Mouse (Mus musculus) forebrain, embryonic 13.5 days (tissue): ENCODE data around the gene Trim41. TPM values are rescaled to one million over a fixed set of nuclear protein-coding genes. Genes with fewer than 3 reads are reported as not detected.
"Not testable (repeated sequence)": the region's sequence is repeated elsewhere in the genome, so short reads cannot be mapped to it uniquely, and the experiment has no call there.

Source experiments
- ATAC-seq: fragments of 200-750 bp; cut with Nextera tagmentation; 2 replicates; pipeline ENCODE4 v1.8.0; 2017
- H3K27ac ChIP-seq: fragments of 300-500 bp; sonication (generic); 2 replicates; pipeline ENCODE4 v1.5.1; 2015; ENCODE audit warnings: inconsistent platforms, mild to moderate bottlenecking, moderate library complexity
- H3K27me3 ChIP-seq: fragments of 300-500 bp; sonication (generic); 2 replicates; pipeline ENCODE4 v1.6.1; 2015; ENCODE audit warnings: mild to moderate bottlenecking, inconsistent platforms
- H3K36me3 ChIP-seq: fragments of 300-500 bp; sonication (generic); 2 replicates; pipeline ENCODE4 v1.6.1; 2015; ENCODE audit warnings: mild to moderate bottlenecking, inconsistent platforms; ENCODE audit not compliant: poor library complexity, severe bottlenecking
- H3K4me1 ChIP-seq: fragments of 300-500 bp; sonication (generic); 2 replicates; pipeline ENCODE4 v1.6.1; 2015; ENCODE audit warnings: inconsistent platforms
- H3K4me2 ChIP-seq: fragments of 300-500 bp; sonication (generic); 2 replicates; pipeline ENCODE4 v1.6.1; 2015; ENCODE audit warnings: inconsistent platforms, mild to moderate bottlenecking, moderate library complexity
- H3K4me3 ChIP-seq: fragments of 300-500 bp; sonication (generic); 2 replicates; pipeline ENCODE4 v1.5.1; 2015; ENCODE audit warnings: mild to moderate bottlenecking, inconsistent platforms
- H3K9ac ChIP-seq: fragments of 300-500 bp; sonication (generic); 2 replicates; pipeline ENCODE4 v1.6.1; 2015; ENCODE audit warnings: mild to moderate bottlenecking, inconsistent platforms
- H3K9me3 ChIP-seq: fragments of 300-500 bp; sonication (generic); replicated peaks from 2 replicates; pipeline ENCODE4 v1.6.1; 2016; ENCODE audit warnings: inconsistent platforms
- WGBS: fragments of 180-500 bp; shearing (Covaris S2); methylation state at CpG from one replicate; pipeline ENCODE4 v1.1.7; 2015; 5-methylcytosine and 5-hydroxymethylcytosine counted together
- polyA plus RNA-seq: library from polyadenylated mRNA; unstranded; fragments of >200 nt; fragmentation: Nextera tagmentation; extraction: Ambion mirVana; gene quantifications from 2 replicates; pipeline ENCODE4 v1.2.1, GENCODE M21; 2015

The Trim41 gene
- polyA plus RNA-seq, 1 experiment from 2014 or later, result 6.0 TPM

DNA sequence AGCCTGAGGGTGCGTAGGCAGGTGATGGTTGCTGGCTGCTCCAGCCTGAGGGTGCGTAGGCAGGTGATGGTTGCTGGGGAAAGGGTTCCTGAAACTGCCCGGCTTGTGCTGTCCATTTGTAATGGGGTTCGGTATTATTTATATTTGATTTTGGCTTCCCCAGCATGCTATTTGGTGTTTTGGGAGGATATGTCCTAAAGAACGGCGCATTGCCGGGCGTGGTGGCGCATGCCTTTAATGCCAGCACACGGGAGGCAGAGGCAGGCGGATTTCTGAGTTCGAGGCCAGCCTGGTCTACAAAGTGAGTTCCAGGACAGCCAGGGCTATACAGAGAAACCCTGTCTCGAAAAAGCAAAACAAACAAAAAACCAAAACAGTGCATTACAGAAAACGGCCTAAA lies 4.1 kb upstream of the Trim41 start:
- H3K36me3 ChIP-seq, H3K9ac ChIP-seq, H3K27ac ChIP-seq, H3K4me3 ChIP-seq, H3K9me3 ChIP-seq, ATAC-seq, H3K4me2 ChIP-seq: not testable (repeated sequence)
- peaks cover 20% of the 10 kb centered on the region for H3K27me3 ChIP-seq
- H3K4me1 ChIP-seq, result peaks cover 19% of the 10 kb centered on the region
- 82% methylated on average over 14 of the region's 14 CpGs for WGBS

DNA sequence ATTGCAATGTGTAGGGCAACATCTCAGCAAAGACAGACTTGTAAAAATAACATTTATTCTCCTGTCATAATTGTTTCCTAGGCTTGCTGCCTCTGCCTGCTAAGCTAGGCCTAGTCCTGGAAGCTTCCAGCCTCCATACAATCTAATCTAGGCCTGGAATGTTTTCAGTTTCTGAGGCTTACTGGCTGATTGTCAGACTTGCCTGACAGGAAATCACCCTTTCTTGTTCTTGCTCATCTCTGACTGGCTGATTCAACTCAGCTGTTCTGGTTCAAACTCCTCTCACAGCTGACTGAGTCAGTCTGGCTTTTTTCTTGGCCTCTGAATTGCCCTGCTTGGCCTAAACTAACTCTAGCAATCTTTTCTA lies 3.1 kb upstream of the Trim41 start:
- no peak overlapping the region for H3K9ac ChIP-seq
- peaks cover 30% of the 10 kb centered on the region for H3K4me1 ChIP-seq
- H3K4me2 ChIP-seq, result no peak overlapping the region
- H3K27ac ChIP-seq, result no peak overlapping the region
- H3K36me3 ChIP-seq, result 0 out of 2 replicates have a peak, but pooled peaks cover 4% of the 10 kb centered on the region
- no peak for ATAC-seq
- peaks cover 20% of the 10 kb centered on the region for H3K27me3 ChIP-seq
- H3K4me3 ChIP-seq, result no peak overlapping the region
- H3K9me3 ChIP-seq, result no peaks in the 10 kb centered on the region

DNA sequence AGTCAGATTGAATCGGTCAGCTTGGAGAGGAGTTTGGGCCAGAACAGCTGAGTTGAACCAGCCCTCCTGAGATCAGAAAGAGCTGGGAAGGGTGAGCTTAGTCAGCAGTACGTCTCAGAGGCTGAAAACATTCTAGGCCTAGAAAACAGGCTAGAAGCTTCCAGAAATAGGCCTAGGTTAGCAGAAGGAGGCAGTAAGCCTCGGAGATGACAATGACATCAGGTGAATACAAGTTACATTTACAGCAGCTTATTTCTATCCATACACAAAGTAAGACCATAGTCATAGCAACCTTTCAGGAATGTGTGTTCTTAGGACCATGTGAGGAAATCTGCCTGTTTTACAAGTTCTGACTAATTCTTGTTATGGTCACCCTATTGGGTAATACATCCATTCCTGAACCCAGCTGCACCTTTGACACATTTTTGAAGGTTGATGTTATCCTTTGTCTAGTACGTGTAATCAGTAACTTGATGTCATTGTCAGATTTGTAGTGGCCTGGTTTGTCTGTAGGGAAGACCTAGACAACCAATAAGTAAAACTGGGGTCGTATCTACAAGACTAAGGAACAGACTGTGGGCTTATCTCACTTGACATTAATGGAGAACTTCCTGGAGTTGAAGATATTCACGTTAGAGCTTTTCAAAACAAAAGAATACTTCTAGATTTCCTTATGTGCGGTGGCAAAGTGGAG lies 2.6 kb upstream of the Trim41 start:
- no peak overlapping the region for H3K9ac ChIP-seq
- H3K4me1 ChIP-seq, result peaks cover 34% of the 10 kb centered on the region
- WGBS, result 79% methylated on average over 7 of the region's 7 CpGs
- H3K4me3 ChIP-seq, result no peak overlapping the region
- H3K4me2 ChIP-seq, result no peak overlapping the region
- H3K27me3 ChIP-seq, result peaks cover 17% of the 10 kb centered on the region
- no peaks in the 10 kb centered on the region for H3K9me3 ChIP-seq
- no peak for ATAC-seq
- 0 out of 2 replicates have a peak, but pooled peaks cover 7% of the 10 kb centered on the region for H3K36me3 ChIP-seq
- H3K27ac ChIP-seq, result no peak overlapping the region

DNA sequence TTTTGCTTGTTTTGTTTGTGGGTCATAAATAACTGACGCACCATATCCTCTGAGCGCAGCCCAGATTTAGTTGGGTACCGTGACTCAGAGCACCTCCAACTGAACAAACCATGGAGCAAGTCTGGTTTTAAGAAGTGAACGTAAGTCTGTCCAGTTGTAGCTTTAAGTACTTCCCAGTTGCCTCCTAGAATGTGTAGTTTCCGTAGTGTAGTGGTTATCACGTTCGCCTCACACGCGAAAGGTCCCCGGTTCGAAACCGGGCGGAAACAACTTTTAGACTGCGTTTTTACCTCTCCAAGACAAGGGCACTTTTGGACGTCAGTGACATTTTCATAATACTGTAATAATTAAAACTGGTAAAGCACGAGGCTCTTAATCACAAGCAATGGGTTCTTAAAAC lies 1.2 kb upstream of the Trim41 start:
- H3K4me2 ChIP-seq, result peak overlapping the region; percentile 87
- H3K27me3 ChIP-seq, result 0 out of 2 replicates have a peak, but pooled peaks cover 6% of the 10 kb centered on the region

DNA sequence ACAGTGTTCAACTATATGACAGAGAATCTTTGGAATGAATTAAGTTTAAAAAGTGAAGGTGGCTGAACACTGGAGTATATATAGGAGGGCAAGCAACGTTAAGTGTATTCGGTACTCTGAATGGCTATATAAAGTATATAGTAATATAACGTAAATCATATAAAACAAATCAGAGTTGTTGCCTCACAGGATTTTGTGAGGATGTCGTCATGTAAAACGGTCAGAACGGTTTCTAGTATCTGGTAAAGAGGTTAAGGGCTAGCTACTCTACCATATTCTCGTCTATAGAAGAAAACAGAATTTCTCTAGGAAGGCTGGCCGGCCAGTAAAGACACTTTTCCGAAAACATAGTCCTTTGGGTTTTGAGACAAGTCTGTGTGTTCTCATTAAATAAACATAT lies 641 bp upstream of the Trim41 start:
- H3K9ac ChIP-seq, result peak overlapping the region; percentile 81
- peaks cover 20% of the 10 kb centered on the region for H3K36me3 ChIP-seq
- H3K4me2 ChIP-seq, result peak overlapping the region; percentile 87
- no peaks in the 10 kb centered on the region for H3K9me3 ChIP-seq
- peak overlapping the region; percentile 73 for H3K4me3 ChIP-seq
- peaks cover 28% of the 10 kb centered on the region for H3K4me1 ChIP-seq
- ATAC-seq, result 0 out of 2 replicates have a peak, but pooled peaks have one; percentile 1
- H3K27me3 ChIP-seq, result 0 out of 2 replicates have a peak, but pooled peaks cover 4% of the 10 kb centered on the region
- H3K27ac ChIP-seq, result peak overlapping the region; percentile 95
- 9% methylated on average over 9 of the region's 9 CpGs for WGBS

More for the DNA sequence above, 1.2 kb upstream of the Trim41 start:
- H3K4me1 ChIP-seq, result peaks cover 30% of the 10 kb centered on the region
- no peak overlapping the region; the same call in 1 of the 2 replicates for H3K27ac ChIP-seq
- no peak for ATAC-seq
- under 1% methylated on average over 16 of the region's 16 CpGs for WGBS
- H3K36me3 ChIP-seq, result peaks cover 15% of the 10 kb centered on the region; the same call in 1 of the 2 replicates
- no peaks in the 10 kb centered on the region for H3K9me3 ChIP-seq
- peak overlapping the region; percentile 81 for H3K9ac ChIP-seq
- peak overlapping the region; percentile 73 for H3K4me3 ChIP-seq

DNA sequence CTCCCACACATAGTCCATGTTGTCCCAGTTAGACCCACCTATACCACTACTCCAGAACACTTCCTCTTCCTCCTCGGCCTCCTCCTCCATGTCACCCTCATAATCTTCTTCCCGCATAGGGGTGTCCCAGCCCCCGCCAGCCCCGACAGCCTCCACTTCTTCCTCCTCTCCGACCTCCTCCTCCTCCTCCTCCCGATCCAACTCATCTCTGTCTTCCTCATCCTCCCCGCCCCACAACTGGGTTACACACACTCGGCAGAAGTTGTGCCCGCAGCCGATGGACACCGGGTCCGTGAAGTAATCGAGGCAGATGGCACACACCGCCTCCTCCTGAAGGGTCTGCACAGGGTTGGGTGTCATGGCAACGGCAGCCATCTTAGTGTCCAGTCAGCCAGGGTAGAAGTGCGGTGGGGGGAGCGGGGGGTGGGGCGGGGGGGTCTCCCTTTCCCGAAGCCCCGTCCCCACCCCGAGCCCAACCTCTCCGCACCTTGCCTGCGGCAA lies 822 bp downstream of the Trim41 start:
- WGBS, result 4% methylated on average over 17 of the region's 23 CpGs
- H3K9me3 ChIP-seq, result no peaks in the 10 kb centered on the region
- ATAC-seq, result peak; percentile 58

DNA sequence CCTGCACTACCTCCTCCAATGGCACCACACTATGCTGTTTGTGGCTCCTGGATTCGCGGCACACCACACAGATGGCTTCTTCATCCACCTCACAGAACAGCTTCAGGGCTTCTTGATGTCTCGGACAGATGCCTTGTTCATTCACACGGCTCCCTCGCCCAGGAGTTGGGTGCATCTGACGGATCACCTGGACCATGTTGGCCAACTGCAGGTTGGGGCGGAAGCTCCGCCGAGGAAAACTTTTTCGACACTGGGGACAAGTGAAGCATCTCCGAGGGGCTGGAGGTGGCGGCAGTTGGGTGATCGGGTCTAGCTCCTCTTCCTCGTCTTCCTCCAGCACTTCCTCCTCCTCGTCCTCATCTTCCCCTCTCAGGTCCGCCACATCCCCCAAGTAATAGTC lies 1.3 kb downstream of the Trim41 start:
- Histone ChIP-seq H3K4me2 (peak overlapping the region; percentile 87), H3K9me3 (no peaks in the 10 kb centered on the region), H3K27ac (no peak overlapping the region; the same call in 1 of the 2 replicates), H3K36me3 (peaks cover 39% of the 10 kb centered on the region), H3K27me3 (no peaks in the 10 kb centered on the region), H3K4me1 (peaks cover 28% of the 10 kb centered on the region), H3K4me3 (peak overlapping the region; percentile 73), H3K9ac (peak overlapping the region; percentile 81)
- 82% methylated on average over 16 of the region's 16 CpGs for WGBS
- ATAC-seq, result no peak

More for the DNA sequence above, 822 bp downstream of the Trim41 start:
- H3K27me3 ChIP-seq, result no peaks in the 10 kb centered on the region
- peak overlapping the region; percentile 95 for H3K27ac ChIP-seq
- peaks cover 28% of the 10 kb centered on the region for H3K4me1 ChIP-seq
- peaks cover 34% of the 10 kb centered on the region for H3K36me3 ChIP-seq
- H3K9ac ChIP-seq, result peak overlapping the region; percentile 81
- peak overlapping the region; percentile 87 for H3K4me2 ChIP-seq
- peak overlapping the region; percentile 73 for H3K4me3 ChIP-seq

DNA sequence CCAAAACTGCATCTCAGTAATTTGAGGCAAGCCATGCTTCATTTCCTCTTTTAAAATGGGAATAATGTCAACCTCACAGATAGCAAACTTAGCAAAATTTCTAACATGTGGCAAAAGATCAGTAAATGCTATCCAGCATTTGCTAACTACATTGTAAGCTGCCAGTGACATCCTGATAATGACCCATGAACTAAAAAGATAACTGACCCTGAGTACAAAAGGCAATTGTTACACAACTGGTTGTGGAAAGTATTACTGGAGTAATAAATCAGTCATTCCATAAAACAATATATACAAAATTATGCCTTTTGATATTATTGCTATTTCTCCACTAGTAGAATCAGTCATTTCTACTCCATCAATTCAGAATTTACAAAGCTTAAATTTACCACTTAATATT lies 3.4 kb downstream of the Trim41 start:
- H3K4me3 ChIP-seq, result no peak overlapping the region
- H3K9me3 ChIP-seq, result no peaks in the 10 kb centered on the region
- H3K27me3 ChIP-seq, result no peaks in the 10 kb centered on the region
- no peak overlapping the region for H3K9ac ChIP-seq
- peaks cover 28% of the 10 kb centered on the region for H3K4me1 ChIP-seq
- H3K4me2 ChIP-seq, result no peak overlapping the region
- ATAC-seq, result no peak
- H3K27ac ChIP-seq, result no peak overlapping the region
- H3K36me3 ChIP-seq, result peaks cover 60% of the 10 kb centered on the region

DNA sequence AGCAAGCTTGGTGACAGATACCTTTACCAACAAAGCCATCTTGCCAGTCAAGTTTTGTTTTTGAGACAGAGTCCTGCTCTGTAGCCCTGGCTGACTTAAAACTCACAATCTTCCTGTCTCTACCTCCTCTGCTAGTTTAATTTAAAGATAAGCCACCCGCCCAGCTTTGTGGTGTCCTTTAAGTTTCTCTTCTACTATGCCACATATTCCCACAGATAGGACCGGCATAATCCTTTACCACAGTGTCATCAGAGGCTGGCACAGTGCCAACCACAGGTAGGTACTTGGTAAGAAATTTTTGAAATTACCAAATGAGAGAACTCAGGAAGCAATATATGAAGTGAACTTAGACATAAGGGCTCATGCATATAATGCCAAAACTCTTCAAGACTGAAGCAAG lies 7.0 kb downstream of the Trim41 start:
- H3K27me3 ChIP-seq, result no peaks in the 10 kb centered on the region
- no peak overlapping the region for H3K9ac ChIP-seq
- WGBS, result 83% methylated on average over 2 of the region's 2 CpGs
- no peak for ATAC-seq
- H3K36me3 ChIP-seq, result peaks cover 91% of the 10 kb centered on the region
- no peak overlapping the region for H3K27ac ChIP-seq
- H3K4me1 ChIP-seq, result peaks cover 11% of the 10 kb centered on the region
- no peaks in the 10 kb centered on the region for H3K9me3 ChIP-seq
- no peak overlapping the region for H3K4me3 ChIP-seq
- no peak overlapping the region for H3K4me2 ChIP-seq

DNA sequence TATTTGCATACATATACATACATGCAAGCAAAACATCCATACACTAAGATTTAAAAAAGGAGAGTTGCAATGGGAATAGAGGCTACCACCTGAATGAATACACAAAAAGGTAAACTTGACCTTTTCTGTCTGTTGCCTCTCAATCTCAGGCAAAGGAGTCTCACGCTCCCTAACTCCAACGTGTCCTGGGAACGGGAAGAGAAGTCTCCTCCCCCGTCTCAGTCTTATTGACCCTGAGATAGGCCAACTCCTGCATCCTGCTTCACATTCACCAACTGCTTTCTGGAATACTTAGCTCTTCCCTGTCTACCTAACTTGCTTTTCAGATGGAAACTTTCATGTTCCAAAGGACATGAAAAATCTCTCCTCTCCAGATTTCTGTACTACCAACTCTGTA lies 7.7 kb downstream of the Trim41 start:
- no peaks in the 10 kb centered on the region for H3K9me3 ChIP-seq
- H3K9ac ChIP-seq, result no peak overlapping the region
- H3K4me2 ChIP-seq, result no peak overlapping the region
- H3K36me3 ChIP-seq, result peaks cover 93% of the 10 kb centered on the region
- H3K4me3 ChIP-seq, result no peak overlapping the region
- no peak for ATAC-seq
- H3K27me3 ChIP-seq, result no peaks in the 10 kb centered on the region
- 76% methylated on average over 4 of the region's 4 CpGs for WGBS
- no peak overlapping the region for H3K27ac ChIP-seq
- H3K4me1 ChIP-seq, result peaks cover 4% of the 10 kb centered on the region

DNA sequence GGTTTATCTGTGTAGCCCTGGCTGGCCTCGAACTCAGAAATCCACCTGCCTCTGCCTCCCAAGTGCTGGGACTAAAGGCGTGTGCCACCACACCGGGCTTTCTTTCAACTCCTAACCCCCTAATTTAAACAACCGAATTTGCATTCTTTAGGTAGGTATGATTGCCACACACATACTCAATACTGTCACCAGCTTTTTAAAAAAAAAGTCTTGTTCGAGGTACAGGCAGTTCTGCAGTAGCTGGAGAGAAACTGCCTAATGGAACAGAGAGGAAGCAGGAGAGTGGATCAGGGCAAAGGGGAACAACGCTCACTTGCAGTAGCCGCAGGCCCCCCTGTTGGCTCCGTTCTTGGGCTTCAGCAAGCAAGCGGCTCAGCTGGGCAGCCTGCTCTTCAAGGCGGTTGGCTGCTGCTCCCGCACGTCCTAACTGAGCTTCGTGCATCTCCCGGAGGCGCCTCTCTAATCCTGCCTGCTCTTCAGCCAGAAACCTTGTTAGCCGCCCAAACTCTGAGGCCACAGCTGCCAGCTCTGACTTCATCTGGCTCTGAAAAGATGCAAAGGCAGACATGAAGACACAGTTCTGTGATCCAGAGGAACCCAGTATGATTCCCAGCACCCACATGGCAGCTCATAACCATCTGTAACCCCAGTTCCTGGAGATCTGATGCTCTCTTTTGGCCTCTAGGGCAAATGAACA lies 8.3 kb downstream of the Trim41 start:
- H3K4me2 ChIP-seq, result no peak overlapping the region
- H3K9me3 ChIP-seq, result no peaks in the 10 kb centered on the region
- no peak for ATAC-seq
- H3K9ac ChIP-seq, result no peak overlapping the region
- no peaks in the 10 kb centered on the region for H3K27me3 ChIP-seq
- no peaks in the 10 kb centered on the region for H3K4me1 ChIP-seq
- H3K27ac ChIP-seq, result 0 out of 2 replicates have a peak overlapping the region, but pooled peaks have one; percentile 19
- H3K4me3 ChIP-seq, result no peak overlapping the region
- H3K36me3 ChIP-seq, result peaks cover 95% of the 10 kb centered on the region
- 67% methylated on average over 16 of the region's 16 CpGs for WGBS

DNA sequence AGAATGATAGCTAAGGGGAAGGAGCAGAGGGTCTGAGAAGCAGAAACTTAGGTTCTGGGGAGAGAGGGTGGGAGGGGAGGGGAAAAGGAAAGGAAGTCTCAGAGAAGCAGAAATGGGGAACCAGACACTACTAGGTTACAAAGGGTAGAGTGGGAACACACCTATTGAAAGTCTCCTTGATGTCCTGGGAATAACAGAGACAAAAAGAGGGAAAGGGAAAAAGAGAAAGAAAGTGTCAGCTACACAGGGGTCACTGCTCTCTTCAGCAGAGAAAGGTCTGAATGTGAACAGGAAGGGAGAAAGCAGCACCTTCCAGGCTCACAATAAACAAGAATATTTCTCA lies 8.9 kb downstream of the Trim41 start:
- no peak overlapping the region for H3K4me3 ChIP-seq
- no peak overlapping the region for H3K4me2 ChIP-seq
- H3K27me3 ChIP-seq, result no peaks in the 10 kb centered on the region
- peaks cover 99% of the 10 kb centered on the region for H3K36me3 ChIP-seq
- no peaks in the 10 kb centered on the region for H3K9me3 ChIP-seq
- H3K4me1 ChIP-seq, result peaks cover under 1% of the 10 kb centered on the region
- ATAC-seq, result no peak
- no peak overlapping the region; the same call in 1 of the 2 replicates for H3K27ac ChIP-seq
- no peak overlapping the region for H3K9ac ChIP-seq
